Mouse (Mus musculus): ENCODE results near the gene Ate1. TPM values are rescaled to one million over a fixed set of nuclear protein-coding genes. Genes with fewer than 3 reads are reported as not detected.
"Not testable (repeated sequence)": the region's sequence is repeated elsewhere in the genome, so short reads cannot be mapped to it uniquely, and the experiment has no call there.

Gene Ate1
- polyA plus RNA-seq, 1 experiment: 0.34 TPM

- Histone ChIP-seq H3K27me3 (ENCODE audit: control insufficient read depth) (no peaks in the 10 kb centered on the region), H3K4me3 (replicated peaks) (no peak overlapping the region), H3K36me3 (ENCODE audit: control insufficient read depth) (peaks cover 99% of the 10 kb centered on the region), H3K9me3 (ENCODE audit: control insufficient read depth, low read length) (no peaks in the 10 kb centered on the region), H3K4me1 (ENCODE audit: control insufficient read depth) (peaks cover 3% of the 10 kb centered on the region)
- no peak for TF ChIP-seq GATA1 (IDR thresholded peaks at IDR 0.05; ENCODE audit: low read length)
- TF ChIP-seq TAL1 (IDR thresholded peaks at IDR 0.05; ENCODE audit: low read length): no peak
Measured at GRCm38 (mm10) chr7:130533316-130534260, 13.4 kb upstream of the Ate1 start.

- H3K36me3 ChIP-seq (ENCODE audit: control insufficient read depth): peaks cover 83% of the 10 kb centered on the region
- H3K27me3 ChIP-seq (ENCODE audit: control insufficient read depth); H3K9me3 ChIP-seq (ENCODE audit: control insufficient read depth, low read length); H3K4me1 ChIP-seq (ENCODE audit: control insufficient read depth); H3K4me3 ChIP-seq (replicated peaks): not testable (repeated sequence)
Measured at GRCm38 (mm10) chr7:130531138-130531537, 11.0 kb upstream of the Ate1 start.

- peaks cover 47% of the 10 kb centered on the region for H3K36me3 ChIP-seq (ENCODE audit: control insufficient read depth)
- H3K4me3 ChIP-seq (replicated peaks): no peak overlapping the region
- H3K27me3 ChIP-seq (ENCODE audit: control insufficient read depth): no peaks in the 10 kb centered on the region
- TF ChIP-seq TAL1 (IDR thresholded peaks at IDR 0.05; ENCODE audit: low read length): no peak
- no peak for TF ChIP-seq GATA1 (IDR thresholded peaks at IDR 0.05; ENCODE audit: low read length)
- no peaks in the 10 kb centered on the region for H3K9me3 ChIP-seq (ENCODE audit: control insufficient read depth, low read length)
- no peaks in the 10 kb centered on the region for H3K4me1 ChIP-seq (ENCODE audit: control insufficient read depth)
Measured at GRCm38 (mm10) chr7:130527306-130527705, 7.1 kb upstream of the Ate1 start.

GRCm38 (mm10) chr7:130523451-130523850 lies 3.3 kb upstream of the Ate1 start:
- Histone ChIP-seq H3K4me1 (ENCODE audit: control insufficient read depth) (peaks cover 21% of the 10 kb centered on the region), H3K36me3 (ENCODE audit: control insufficient read depth) (peaks cover 8% of the 10 kb centered on the region), H3K27me3 (ENCODE audit: control insufficient read depth) (no peaks in the 10 kb centered on the region), H3K4me3 (replicated peaks) (no peak overlapping the region), H3K9me3 (ENCODE audit: control insufficient read depth, low read length) (peaks cover 7% of the 10 kb centered on the region; the same call in 1 of the 2 replicates)
- TF ChIP-seq TAL1 (IDR thresholded peaks at IDR 0.05; ENCODE audit: low read length): no peak
- TF ChIP-seq GATA1 (IDR thresholded peaks at IDR 0.05; ENCODE audit: low read length): no peak

- Histone ChIP-seq H3K9me3 (ENCODE audit: control insufficient read depth, low read length) (peaks cover 7% of the 10 kb centered on the region; the same call in 1 of the 2 replicates), H3K27me3 (ENCODE audit: control insufficient read depth) (no peaks in the 10 kb centered on the region), H3K36me3 (ENCODE audit: control insufficient read depth) (no peaks in the 10 kb centered on the region; the same call in 1 of the 2 replicates), H3K4me3 (replicated peaks) (peak overlapping the region; percentile 100), H3K4me1 (ENCODE audit: control insufficient read depth) (peaks cover 41% of the 10 kb centered on the region)
- TF ChIP-seq TAL1 (IDR thresholded peaks at IDR 0.05; ENCODE audit: low read length) (no peak), GATA1 (IDR thresholded peaks at IDR 0.05; ENCODE audit: low read length) (no peak)
Measured at GRCm38 (mm10) chr7:130520812-130521422, 748 bp upstream of the Ate1 start.

- H3K9me3 ChIP-seq (ENCODE audit: control insufficient read depth, low read length): peaks cover 7% of the 10 kb centered on the region; the same call in 1 of the 2 replicates
- H3K4me3 ChIP-seq (replicated peaks): peak overlapping the region; percentile 100
- peaks cover 42% of the 10 kb centered on the region for H3K4me1 ChIP-seq (ENCODE audit: control insufficient read depth)
- TF ChIP-seq GATA1 (IDR thresholded peaks at IDR 0.05; ENCODE audit: low read length) (no peak), TAL1 (IDR thresholded peaks at IDR 0.05; ENCODE audit: low read length) (no peak)
- no peaks in the 10 kb centered on the region for H3K27me3 ChIP-seq (ENCODE audit: control insufficient read depth)
- H3K36me3 ChIP-seq (ENCODE audit: control insufficient read depth): peaks cover 6% of the 10 kb centered on the region
Measured at GRCm38 (mm10) chr7:130519096-130520048, 797 bp downstream of the Ate1 start.

- Histone ChIP-seq H3K27me3 (ENCODE audit: control insufficient read depth) (no peaks in the 10 kb centered on the region), H3K4me3 (replicated peaks) (peak overlapping the region; percentile 100), H3K4me1 (ENCODE audit: control insufficient read depth) (peaks cover 42% of the 10 kb centered on the region), H3K36me3 (ENCODE audit: control insufficient read depth) (peaks cover 12% of the 10 kb centered on the region), H3K9me3 (ENCODE audit: control insufficient read depth, low read length) (peaks cover 7% of the 10 kb centered on the region; the same call in 1 of the 2 replicates)
- TF ChIP-seq GATA1 (IDR thresholded peaks at IDR 0.05; ENCODE audit: low read length): no peak
- TF ChIP-seq TAL1 (IDR thresholded peaks at IDR 0.05; ENCODE audit: low read length): no peak
Measured at GRCm38 (mm10) chr7:130518213-130519095, 1.7 kb downstream of the Ate1 start.

- TF ChIP-seq GATA1 (IDR thresholded peaks at IDR 0.05; ENCODE audit: low read length) (no peak), TAL1 (IDR thresholded peaks at IDR 0.05; ENCODE audit: low read length) (no peak)
- Histone ChIP-seq H3K36me3 (ENCODE audit: control insufficient read depth) (peaks cover 72% of the 10 kb centered on the region), H3K4me1 (ENCODE audit: control insufficient read depth) (no peaks in the 10 kb centered on the region), H3K27me3 (ENCODE audit: control insufficient read depth) (no peaks in the 10 kb centered on the region), H3K4me3 (replicated peaks) (no peak overlapping the region), H3K9me3 (ENCODE audit: control insufficient read depth, low read length) (no peaks in the 10 kb centered on the region)
Measured at GRCm38 (mm10) chr7:130510243-130510642, 9.9 kb downstream of the Ate1 start.
